Mouse (Mus musculus) spleen, embryonic (tissue): ENCODE measurements around the gene Spag9.

Experiments used
- CTCF ChIA-PET: fragments of 350-600 bp; sonication (Branson Sonifier 250); formaldehyde crosslinking; loops from one replicate; lab custom pipeline; 2022; lab: Charles Lee

Gene Spag9

GRCm38 (mm10) chr11:93995720-93996305 is at the start of gene Spag9:
Gene Spag9, plus strand, starts transcription at chr11:93996091.
- CTCF ChIA-PET: interaction anchor here (1.1 kb wide), 1 partner anchor 32 kb away, joined by 6 read pairs; no protein-coding TSS in a partner anchor

- CTCF ChIA-PET: no interaction called here
These were observed 46.9 kb upstream of the Spag9 start for GRCm38 (mm10) chr11:93948887-93949567.

DNA sequence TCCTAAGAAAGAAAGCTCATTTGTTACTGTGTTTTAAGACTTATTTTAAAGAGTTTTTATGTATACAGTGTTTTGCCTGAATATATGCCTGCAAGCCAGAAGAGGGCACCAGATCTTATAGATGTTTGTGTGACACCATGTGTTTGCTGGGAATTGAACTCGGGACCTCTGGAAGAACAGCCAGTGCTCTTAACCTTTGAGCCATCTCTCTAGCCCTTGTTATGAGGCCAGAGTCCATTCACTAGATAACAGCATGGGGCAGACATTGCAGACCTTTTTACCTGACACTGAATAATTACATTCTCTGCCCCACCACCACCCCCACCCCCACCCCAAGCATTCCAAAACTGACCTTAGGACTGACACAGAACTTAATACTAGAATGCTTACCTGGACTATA is 45.8 kb upstream of the Spag9 start:
- CTCF ChIA-PET: no interaction called here

GRCm38 (mm10) chr11:93952376-93952775 is 43.5 kb upstream of the Spag9 start:
- CTCF ChIA-PET: no interaction called here

GRCm38 (mm10) chr11:93954738-93955255 is 41.1 kb upstream of the Spag9 start:
- CTCF ChIA-PET: no interaction called here

DNA sequence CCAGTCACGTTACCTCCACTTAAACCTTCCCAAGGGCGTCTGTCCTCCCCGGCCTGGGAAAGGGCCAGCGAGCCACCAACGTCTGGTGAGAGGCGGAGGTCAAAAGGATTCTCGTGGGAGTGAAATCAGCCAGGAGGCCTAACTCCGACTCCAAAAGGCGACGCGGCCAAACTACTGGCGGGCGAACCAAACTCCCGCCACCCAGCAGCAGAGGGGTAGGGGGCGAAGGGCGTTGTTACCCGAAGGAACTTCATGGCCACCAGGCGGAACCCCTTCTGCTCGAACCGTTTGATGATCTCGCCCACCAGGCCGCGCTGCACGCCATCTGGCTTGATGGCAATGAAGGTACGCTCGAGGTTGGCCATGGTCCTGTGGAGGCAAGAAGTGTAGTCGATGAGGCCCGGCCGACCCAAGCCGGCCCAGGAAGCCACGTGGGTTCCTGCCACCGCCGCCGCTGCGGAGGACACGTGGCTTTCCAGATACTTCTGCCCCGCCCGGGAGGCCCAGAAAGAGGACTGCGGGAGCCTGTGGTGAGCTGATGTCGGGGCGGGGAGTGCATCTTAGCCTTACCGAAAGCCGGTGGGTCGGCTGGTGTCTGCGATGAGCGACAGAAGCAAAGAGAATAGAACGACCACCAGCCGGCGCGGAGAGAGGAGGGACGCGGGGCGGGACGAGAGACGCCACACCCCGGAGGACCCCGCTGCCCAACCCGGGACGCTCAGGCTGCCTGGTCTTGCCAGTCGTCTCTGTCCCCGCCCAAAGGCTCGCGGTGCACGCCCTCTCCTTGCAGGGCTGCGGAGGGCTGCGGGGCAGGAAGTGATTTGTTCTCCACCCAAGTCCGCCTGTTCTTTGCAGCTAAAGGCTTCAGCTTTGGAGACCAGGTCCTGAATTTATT is 40.4 kb upstream of the Spag9 start:
- CTCF ChIA-PET: interaction anchor here (0.7 kb wide), 1 partner anchor 12 kb away, joined by 4 read pairs; the partner anchor contains the start of gene Gm20390

DNA sequence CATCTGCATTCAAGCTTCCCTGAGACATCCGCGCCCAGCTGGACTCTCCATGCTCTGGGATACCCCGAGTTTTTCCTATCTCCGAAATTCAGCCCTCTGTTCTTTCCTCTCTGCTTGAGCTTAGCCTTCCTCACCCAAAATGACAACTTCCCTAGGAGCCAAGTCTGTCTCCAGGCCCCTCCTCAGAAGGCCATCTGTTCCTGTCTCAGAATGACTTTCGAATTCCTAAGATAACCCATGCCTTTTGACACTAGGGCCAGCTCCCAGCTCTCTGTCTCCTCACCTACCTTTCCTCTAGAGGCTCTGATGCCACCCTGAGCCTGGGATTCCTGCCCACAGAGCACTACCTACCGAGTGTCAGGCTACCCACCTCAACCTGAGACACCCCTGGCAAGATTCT is 39.7 kb upstream of the Spag9 start, which contains the start of gene Nme2:
TSS of gene Nme2 (minus strand) at position 101 of the 400 bp plus-strand sequence.
- CTCF ChIA-PET: interaction anchor here (0.7 kb wide), 1 partner anchor 12 kb away, joined by 4 read pairs; the partner anchor contains the start of gene Gm20390

- CTCF ChIA-PET: interaction anchor here (1.2 kb wide), 1 partner anchor 11 kb away, joined by 3 read pairs; the partner anchor contains the start of genes Gm20390 and Nme1
These were observed 38.8 kb upstream of the Spag9 start for GRCm38 (mm10) chr11:93957031-93957555.

- CTCF ChIA-PET: interaction anchor here (1.2 kb wide), 1 partner anchor 10 kb away, joined by 3 read pairs; the partner anchor contains the start of genes Gm20390 and Nme1
These were observed 38.1 kb upstream of the Spag9 start for GRCm38 (mm10) chr11:93957746-93958145.

DNA sequence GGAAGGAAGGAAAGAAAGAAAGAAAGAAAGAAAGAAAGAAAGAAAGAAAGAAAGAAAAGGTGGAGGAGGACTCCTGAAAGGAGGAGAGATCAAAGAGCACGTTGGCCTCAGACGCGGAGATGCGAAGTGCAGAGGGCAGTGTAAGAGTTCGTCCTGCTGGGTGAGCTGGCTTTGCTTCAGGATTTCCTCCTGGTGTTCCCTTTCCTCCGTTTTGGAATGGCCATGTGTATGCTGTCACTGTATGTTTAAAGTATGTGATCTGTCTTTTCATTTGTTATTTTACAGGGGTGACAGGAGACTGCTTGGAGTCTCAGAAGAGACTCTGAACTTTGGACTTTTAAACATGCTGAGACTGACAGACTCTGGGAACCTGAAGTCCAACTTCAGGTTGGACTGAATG is 34.4 kb upstream of the Spag9 start:
- CTCF ChIA-PET: no interaction called here

GRCm38 (mm10) chr11:93963013-93963412 is 32.9 kb upstream of the Spag9 start:
- CTCF ChIA-PET: no interaction called here

DNA sequence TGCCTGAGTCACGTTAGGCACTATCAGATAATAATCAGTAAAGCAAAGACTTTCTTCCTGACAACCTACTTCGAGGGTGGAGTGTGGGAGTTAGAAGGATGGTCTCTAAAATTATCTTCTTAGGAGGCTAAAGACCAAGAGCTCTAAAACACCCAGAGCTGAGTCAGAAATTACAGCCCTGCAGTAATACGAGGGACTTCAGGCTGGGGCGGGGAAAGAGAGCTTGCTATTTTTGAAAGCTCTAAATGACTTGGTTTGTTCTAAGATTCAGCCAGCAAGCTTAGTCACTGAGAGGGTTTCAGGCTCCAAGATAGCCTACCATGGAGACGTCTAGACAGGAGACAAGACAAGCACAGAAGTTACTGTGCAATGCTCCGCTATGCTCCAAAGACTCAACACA is 30.5 kb upstream of the Spag9 start:
- CTCF ChIA-PET: no interaction called here

- CTCF ChIA-PET: interaction anchor here (0.8 to 1.3 kb wide), 2 partner anchors 10 to 11 kb away, joined by 3 to 4 read pairs; partner anchors contain the start of gene Nme2
These were observed 28.5 kb upstream of the Spag9 start for GRCm38 (mm10) chr11:93967381-93967780.

DNA sequence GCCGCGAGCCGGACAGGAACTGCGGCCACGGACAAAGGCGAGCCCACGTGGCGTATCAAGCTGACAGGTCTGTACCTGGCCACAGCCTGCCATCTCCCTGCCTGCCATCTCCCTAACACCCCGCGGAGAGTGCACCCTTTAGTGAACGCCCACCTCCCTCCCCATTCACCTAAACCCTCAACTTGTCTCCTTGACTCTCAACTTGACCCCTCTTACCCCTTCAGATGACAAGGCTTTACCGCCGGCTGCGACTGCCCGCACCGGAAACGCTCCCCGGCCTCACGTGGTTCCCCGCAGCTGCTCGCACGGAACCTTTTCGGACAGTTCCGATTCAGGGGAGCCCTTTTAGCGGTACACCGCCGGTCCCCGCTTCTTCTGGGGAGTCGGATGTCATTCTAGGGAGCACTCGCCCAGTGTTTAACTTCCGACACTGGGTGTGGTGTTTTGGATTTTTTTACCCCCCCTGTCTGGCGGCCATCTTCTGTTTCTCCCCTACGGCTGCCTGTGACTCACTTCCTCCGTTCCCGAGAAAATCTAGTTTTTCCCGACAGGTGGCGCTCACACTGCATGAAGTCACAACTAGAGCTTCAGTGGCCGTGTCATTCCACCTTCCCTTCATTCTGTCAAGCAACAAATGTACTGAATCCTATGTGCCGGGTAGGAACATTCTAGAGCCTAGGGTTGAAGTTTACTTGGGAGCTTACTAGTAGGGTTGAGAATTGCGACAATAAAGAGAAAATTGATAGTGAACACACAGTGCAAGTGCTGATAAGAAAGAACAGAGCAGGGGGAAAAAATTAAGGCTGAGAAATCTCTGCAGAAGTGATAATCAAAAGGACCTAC is 27.7 kb upstream of the Spag9 start, which contains the start of the genes Gm20390 and Nme1:
TSS of gene Gm20390 (minus strand) at position 289 of the 843 bp plus-strand sequence.
TSS of gene Nme1 (minus strand) at position 517 of the 843 bp plus-strand sequence.
- CTCF ChIA-PET: interaction anchor here (0.8 to 1.3 kb wide), 2 partner anchors 11 to 12 kb away, joined by 3 to 4 read pairs; partner anchors contain the start of gene Nme2

DNA sequence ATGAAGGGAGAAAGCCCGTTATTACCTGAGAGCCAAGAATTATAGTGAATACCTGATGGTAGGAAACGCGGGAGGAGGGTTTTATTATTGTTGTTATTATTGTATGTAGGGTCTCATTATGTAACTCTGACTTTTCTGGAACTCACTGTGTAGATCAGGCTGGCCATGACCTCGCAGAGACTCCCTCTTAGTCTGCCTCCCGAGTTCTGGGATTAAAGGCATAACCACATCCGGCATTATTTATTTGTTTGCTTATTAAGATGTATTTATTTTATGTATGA is 27.1 kb upstream of the Spag9 start:
- CTCF ChIA-PET: no interaction called here

- CTCF ChIA-PET: interaction anchor here (0.5 to 1.1 kb wide), 3 partner anchors 16 to 64 kb away, joined by 3 to 5 read pairs (median 3); no protein-coding TSS in a partner anchor
These were observed 26.7 kb upstream of the Spag9 start for GRCm38 (mm10) chr11:93969171-93969570.

DNA sequence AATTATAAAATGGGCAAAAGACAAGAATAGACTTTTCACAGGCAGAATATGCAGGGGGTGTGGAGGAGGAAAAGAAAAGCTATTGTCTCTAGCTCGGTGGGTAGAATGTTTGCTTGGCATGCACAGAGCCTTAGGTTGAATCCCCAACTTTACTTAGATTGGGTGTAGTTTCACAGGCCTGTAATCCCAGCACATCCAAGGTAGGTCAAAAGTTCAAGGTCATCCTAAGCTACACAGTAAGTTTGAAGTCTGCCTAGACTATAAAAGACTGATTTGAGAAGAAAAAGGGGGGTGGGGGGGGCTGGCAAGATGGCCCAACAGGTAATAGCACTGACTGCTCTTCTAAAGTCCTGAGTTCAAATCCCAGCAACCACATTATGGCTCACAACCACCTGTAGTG is 26.1 kb upstream of the Spag9 start:
- CTCF ChIA-PET: interaction anchor here (0.5 to 1.1 kb wide), 6 partner anchors 15 to 74 kb away, joined by 3 to 5 read pairs (median 3); no protein-coding TSS in a partner anchor

DNA sequence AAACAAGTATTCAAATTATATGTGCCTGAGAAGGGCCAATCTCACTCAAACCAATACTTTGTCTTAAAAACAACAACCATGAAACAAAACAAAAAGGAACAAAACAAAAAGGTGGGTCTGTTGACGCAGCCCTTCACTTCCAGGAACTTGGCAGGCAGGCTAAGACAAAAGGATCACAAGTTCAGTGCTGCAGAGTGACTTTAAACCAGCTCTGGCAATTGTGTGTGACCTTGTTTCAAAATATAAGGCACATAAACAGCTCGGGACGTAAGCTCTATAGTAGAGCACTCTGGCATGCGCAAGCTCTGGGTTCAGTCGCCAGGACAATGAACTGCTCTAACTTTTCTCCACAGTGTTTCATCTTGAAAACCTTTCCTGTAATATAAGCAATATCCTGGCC is 22.9 kb upstream of the Spag9 start:
- CTCF ChIA-PET: no interaction called here

GRCm38 (mm10) chr11:93979502-93980049 is 16.3 kb upstream of the Spag9 start:
- CTCF ChIA-PET: no interaction called here

GRCm38 (mm10) chr11:93984619-93985018 is 11.3 kb upstream of the Spag9 start:
- CTCF ChIA-PET: interaction anchor here (0.6 to 0.9 kb wide), 2 partner anchors 15 to 58 kb away, joined by 3 read pairs; no protein-coding TSS in a partner anchor
